Mouse (Mus musculus) skeletal muscle tissue, adult 2 months (tissue): ENCODE data around the gene Cntnap1.
"Not testable (repeated sequence)": the region's sequence is repeated elsewhere in the genome, so short reads cannot be mapped to it uniquely, and the experiment has no call there.

ENCODE experiments used
- DNase-seq: peaks from one replicate; pipeline ENCODE4 v3.0.0-alpha.2; 2012; ENCODE audit warnings: low read depth, low spot score

Gene Cntnap1

GRCm38 (mm10) chr11:101149178-101150105 is 20.9 kb upstream of the Cntnap1 start:
- DNase-seq, result no peak

- DNase-seq, result no peak
Observed at GRCm38 (mm10) chr11:101151063-101151462, 19.3 kb upstream of the Cntnap1 start.

GRCm38 (mm10) chr11:101152825-101153224 is 17.5 kb upstream of the Cntnap1 start:
- DNase-seq, result no peak

- DNase-seq, result no peak
Observed at GRCm38 (mm10) chr11:101154648-101155047, 15.7 kb upstream of the Cntnap1 start.

- no peak for DNase-seq
Observed at GRCm38 (mm10) chr11:101155151-101155550, 15.2 kb upstream of the Cntnap1 start.

- DNase-seq, result no peak
Observed at GRCm38 (mm10) chr11:101155728-101156371, 14.5 kb upstream of the Cntnap1 start, which contains the start of gene Tubg2. Gene Tubg2 (plus strand): TSS chr11:101155907.

GRCm38 (mm10) chr11:101160151-101160550 is 10.2 kb upstream of the Cntnap1 start:
- not testable (repeated sequence) for DNase-seq

GRCm38 (mm10) chr11:101160981-101161505 is 9.3 kb upstream of the Cntnap1 start:
- not testable (repeated sequence) for DNase-seq

GRCm38 (mm10) chr11:101161551-101161950 is 8.8 kb upstream of the Cntnap1 start:
- DNase-seq, result no peak

GRCm38 (mm10) chr11:101162301-101162700 is 8.0 kb upstream of the Cntnap1 start:
- no peak for DNase-seq

GRCm38 (mm10) chr11:101162772-101163171 is 7.6 kb upstream of the Cntnap1 start:
- peak; percentile 93 for DNase-seq

- no peak for DNase-seq
Observed at GRCm38 (mm10) chr11:101163476-101164350, 6.6 kb upstream of the Cntnap1 start.

GRCm38 (mm10) chr11:101164351-101164665 is 6.0 kb upstream of the Cntnap1 start:
- DNase-seq, result no peak

- no peak for DNase-seq
Observed at GRCm38 (mm10) chr11:101164677-101165580, 5.4 kb upstream of the Cntnap1 start.

GRCm38 (mm10) chr11:101166357-101166756 is 4.0 kb upstream of the Cntnap1 start:
- DNase-seq, result no peak

GRCm38 (mm10) chr11:101167211-101167962 is 2.9 kb upstream of the Cntnap1 start:
- no peak for DNase-seq

- no peak for DNase-seq
Observed at GRCm38 (mm10) chr11:101167963-101168300, 2.4 kb upstream of the Cntnap1 start.

GRCm38 (mm10) chr11:101168301-101168980 is 1.9 kb upstream of the Cntnap1 start:
- no peak for DNase-seq
